Mouse (Mus musculus): ENCODE data around the gene Ppif.

Gene Ppif

GRCm38 (mm10) chr14:25693888-25694568 is at the start of gene Ppif:
Ppif (plus strand) TSS chr14:25694154.
- DNase-seq (ENCODE audit: low read depth): peak; percentile 94

GRCm38 (mm10) chr14:25645717-25646116 is 48.2 kb upstream of the Ppif start:
- DNase-seq (ENCODE audit: low read depth): no peak

GRCm38 (mm10) chr14:25646161-25646621 is 47.8 kb upstream of the Ppif start:
- DNase-seq (ENCODE audit: low read depth): peak; percentile 74

GRCm38 (mm10) chr14:25651131-25651530 is 42.8 kb upstream of the Ppif start:
- no peak for DNase-seq (ENCODE audit: low read depth)

GRCm38 (mm10) chr14:25651905-25652304 is 42.0 kb upstream of the Ppif start:
- DNase-seq (ENCODE audit: low read depth): no peak

- DNase-seq (ENCODE audit: low read depth): no peak
These were observed 39.4 kb upstream of the Ppif start for GRCm38 (mm10) chr14:25654401-25655197.

GRCm38 (mm10) chr14:25660661-25661060 is 33.3 kb upstream of the Ppif start:
- no peak for DNase-seq (ENCODE audit: low read depth)

- no peak for DNase-seq (ENCODE audit: low read depth)
These were observed 32.6 kb upstream of the Ppif start for GRCm38 (mm10) chr14:25661185-25661920.

GRCm38 (mm10) chr14:25663649-25664309 is 30.2 kb upstream of the Ppif start:
- no peak for DNase-seq (ENCODE audit: low read depth)

GRCm38 (mm10) chr14:25664310-25664695 is 29.7 kb upstream of the Ppif start:
- no peak for DNase-seq (ENCODE audit: low read depth)

- DNase-seq (ENCODE audit: low read depth): no peak
These were observed 28.5 kb upstream of the Ppif start for GRCm38 (mm10) chr14:25665314-25665970.

GRCm38 (mm10) chr14:25666668-25667376 is 27.1 kb upstream of the Ppif start:
- peak; percentile 51 for DNase-seq (ENCODE audit: low read depth)

- peak; percentile 8 for DNase-seq (ENCODE audit: low read depth)
These were observed 26.4 kb upstream of the Ppif start for GRCm38 (mm10) chr14:25667587-25667986.

- no peak for DNase-seq (ENCODE audit: low read depth)
These were observed 14.3 kb upstream of the Ppif start for GRCm38 (mm10) chr14:25679625-25680024.

- DNase-seq (ENCODE audit: low read depth): no peak
These were observed 11.9 kb upstream of the Ppif start for GRCm38 (mm10) chr14:25682020-25682419.

- no peak for DNase-seq (ENCODE audit: low read depth)
These were observed 7.6 kb upstream of the Ppif start for GRCm38 (mm10) chr14:25686216-25686945.

- no peak for DNase-seq (ENCODE audit: low read depth)
These were observed 6.7 kb upstream of the Ppif start for GRCm38 (mm10) chr14:25686983-25687901.

- no peak for DNase-seq (ENCODE audit: low read depth)
These were observed 575 bp upstream of the Ppif start for GRCm38 (mm10) chr14:25693271-25693887.

- no peak for DNase-seq (ENCODE audit: low read depth)
These were observed 579 bp downstream of the Ppif start for GRCm38 (mm10) chr14:25694569-25694897.

All from 416B (cell line).